Mouse (Mus musculus): ENCODE data around the gene Mcur1. TPM values are rescaled to one million over a fixed set of nuclear protein-coding genes. Genes with fewer than 3 reads are reported as not detected.
A peak's percentile ranks its signal among the peaks of the same experiment; 100 is the strongest.

The Mcur1 gene
- polyA plus RNA-seq, 1 experiment from 2014 or later: 12.0 TPM

- no peaks in the 10 kb centered on the region for H3K4me1 ChIP-seq (replicated peaks; ENCODE audit: control insufficient read depth, insufficient read depth, low read length)
- no peaks in the 10 kb centered on the region for H3K9me3 ChIP-seq (ENCODE audit: control insufficient read depth, low read length)
- no peak overlapping the region for H3K9ac ChIP-seq (ENCODE audit: low read depth, low read length)
- H3K4me3 ChIP-seq (ENCODE audit: low read depth, low read length): no peak overlapping the region
- DNase-seq (ENCODE audit: low spot score) (peak; percentile 53), ATAC-seq (replicated peaks; ENCODE audit: low FRiP score) (no peak)
- no peaks in the 10 kb centered on the region for H3K27me3 ChIP-seq (replicated peaks; ENCODE audit: control insufficient read depth, insufficient read depth, low read length)
- H3K4me2 ChIP-seq: no peak overlapping the region
- H3K27ac ChIP-seq (ENCODE audit: low read depth, low read length): no peak overlapping the region
- peaks cover 11% of the 10 kb centered on the region for H3K36me3 ChIP-seq (ENCODE audit: control insufficient read depth, insufficient read depth, low read length)
- WGBS: 42% methylated on average over 3 of the region's 3 CpGs
Measured at GRCm38 (mm10) chr13:43546861-43547260, 13.1 kb downstream of the Mcur1 start.

- Histone ChIP-seq H3K36me3 (ENCODE audit: control insufficient read depth, insufficient read depth, low read length) (no peaks in the 10 kb centered on the region), H3K27ac (ENCODE audit: low read depth, low read length) (no peak overlapping the region), H3K4me1 (replicated peaks; ENCODE audit: control insufficient read depth, insufficient read depth, low read length) (no peaks in the 10 kb centered on the region), H3K9me3 (ENCODE audit: control insufficient read depth, low read length) (no peaks in the 10 kb centered on the region), H3K4me2 (no peak overlapping the region), H3K27me3 (replicated peaks; ENCODE audit: control insufficient read depth, insufficient read depth, low read length) (no peaks in the 10 kb centered on the region), H3K4me3 (ENCODE audit: low read depth, low read length) (no peak overlapping the region), H3K9ac (ENCODE audit: low read depth, low read length) (no peak overlapping the region)
- 77% methylated on average over 14 of the region's 14 CpGs for WGBS
- no peak for DNase-seq (ENCODE audit: low spot score)
- no peak for ATAC-seq (replicated peaks; ENCODE audit: low FRiP score)
Measured at GRCm38 (mm10) chr13:43540205-43540815, 19.7 kb downstream of the Mcur1 start.

DNA sequence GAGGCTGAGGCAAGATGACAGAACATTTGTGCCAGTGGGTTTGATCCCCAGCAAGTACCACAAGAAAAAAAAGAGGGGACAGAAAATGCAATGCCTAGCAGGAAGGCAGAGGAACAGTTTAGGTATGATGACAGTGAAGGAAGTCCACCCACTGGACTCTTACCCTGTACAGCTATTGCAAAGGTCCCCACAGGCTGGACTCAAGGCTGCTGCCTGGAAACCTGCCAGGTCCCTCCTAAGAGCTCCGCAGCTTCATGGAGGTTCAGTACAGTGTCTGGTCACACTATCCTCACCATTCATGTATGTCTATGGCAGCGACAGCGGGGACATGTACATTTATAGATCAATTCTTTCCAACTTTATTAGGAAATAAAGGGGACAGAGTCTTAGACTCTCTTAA is 20.6 kb downstream of the Mcur1 start:
- Histone ChIP-seq H3K27ac (ENCODE audit: low read depth, low read length) (no peak overlapping the region), H3K4me2 (no peak overlapping the region), H3K4me1 (replicated peaks; ENCODE audit: control insufficient read depth, insufficient read depth, low read length) (no peaks in the 10 kb centered on the region), H3K9ac (ENCODE audit: low read depth, low read length) (no peak overlapping the region), H3K36me3 (ENCODE audit: control insufficient read depth, insufficient read depth, low read length) (no peaks in the 10 kb centered on the region), H3K4me3 (ENCODE audit: low read depth, low read length) (no peak overlapping the region), H3K9me3 (ENCODE audit: control insufficient read depth, low read length) (no peaks in the 10 kb centered on the region), H3K27me3 (replicated peaks; ENCODE audit: control insufficient read depth, insufficient read depth, low read length) (no peaks in the 10 kb centered on the region)
- no peak for DNase-seq (ENCODE audit: low spot score)
- ATAC-seq (replicated peaks; ENCODE audit: low FRiP score): no peak
- WGBS: 91% methylated on average over 3 of the region's 3 CpGs

DNA sequence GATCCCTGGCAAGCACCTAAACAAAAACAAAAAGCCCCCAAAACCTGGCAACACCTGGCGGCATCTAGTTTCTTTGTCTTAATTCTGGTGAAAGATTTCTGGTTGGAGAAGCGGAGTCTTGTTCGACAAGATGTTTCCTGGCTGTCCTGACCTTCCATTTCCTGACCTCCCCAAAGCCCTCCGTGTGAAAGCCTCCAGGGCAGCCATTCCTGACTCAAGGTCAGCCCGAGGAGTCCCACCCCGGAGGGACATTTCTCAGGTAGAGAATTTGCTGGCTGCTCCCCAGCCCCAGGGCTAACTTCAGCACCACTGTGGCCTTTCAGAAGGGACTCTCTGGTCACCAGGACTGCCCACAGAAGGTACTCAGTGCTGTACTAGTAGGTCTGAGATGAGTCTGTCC is 22.1 kb downstream of the Mcur1 start:
- H3K4me3 ChIP-seq (ENCODE audit: low read depth, low read length): no peak overlapping the region
- H3K27ac ChIP-seq (ENCODE audit: low read depth, low read length): no peak overlapping the region
- ATAC-seq (replicated peaks; ENCODE audit: low FRiP score) (no peak), DNase-seq (ENCODE audit: low spot score) (no peak)
- H3K4me2 ChIP-seq: no peak overlapping the region
- no peaks in the 10 kb centered on the region for H3K4me1 ChIP-seq (replicated peaks; ENCODE audit: control insufficient read depth, insufficient read depth, low read length)
- H3K9ac ChIP-seq (ENCODE audit: low read depth, low read length): no peak overlapping the region
- H3K36me3 ChIP-seq (ENCODE audit: control insufficient read depth, insufficient read depth, low read length): no peaks in the 10 kb centered on the region
- WGBS: 59% methylated on average over 6 of the region's 6 CpGs
- no peaks in the 10 kb centered on the region for H3K27me3 ChIP-seq (replicated peaks; ENCODE audit: control insufficient read depth, insufficient read depth, low read length)
- H3K9me3 ChIP-seq (ENCODE audit: control insufficient read depth, low read length): no peaks in the 10 kb centered on the region

DNA sequence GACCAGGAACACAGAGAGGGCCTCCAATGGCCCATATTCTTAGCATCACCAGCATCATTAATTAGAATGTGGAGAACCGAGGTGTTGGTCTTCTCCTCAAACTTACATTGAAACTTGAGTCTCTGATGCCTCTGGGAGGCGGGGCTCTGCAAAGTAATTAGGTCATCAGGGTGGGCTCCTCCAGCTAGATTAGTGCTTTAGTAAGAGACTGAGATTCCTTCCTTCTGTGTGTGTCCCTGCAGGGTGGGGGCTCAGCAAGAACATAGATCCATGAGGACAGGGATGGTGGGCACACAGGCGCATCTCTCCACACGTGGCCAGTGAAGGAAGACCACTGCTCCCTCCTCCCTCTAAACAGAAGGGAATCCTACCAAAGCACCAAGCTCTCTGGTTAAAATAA is 26.0 kb downstream of the Mcur1 start:
- Histone ChIP-seq H3K27me3 (replicated peaks; ENCODE audit: control insufficient read depth, insufficient read depth, low read length) (no peaks in the 10 kb centered on the region), H3K9ac (ENCODE audit: low read depth, low read length) (no peak overlapping the region), H3K27ac (ENCODE audit: low read depth, low read length) (no peak overlapping the region), H3K9me3 (ENCODE audit: control insufficient read depth, low read length) (no peaks in the 10 kb centered on the region), H3K4me2 (no peak overlapping the region), H3K4me3 (ENCODE audit: low read depth, low read length) (no peak overlapping the region), H3K4me1 (replicated peaks; ENCODE audit: control insufficient read depth, insufficient read depth, low read length) (peaks cover 23% of the 10 kb centered on the region), H3K36me3 (ENCODE audit: control insufficient read depth, insufficient read depth, low read length) (no peaks in the 10 kb centered on the region)
- 83% methylated on average over 4 of the region's 4 CpGs for WGBS
- DNase-seq (ENCODE audit: low spot score) (no peak), ATAC-seq (replicated peaks; ENCODE audit: low FRiP score) (no peak)

- H3K9me3 ChIP-seq (ENCODE audit: control insufficient read depth, low read length): no peaks in the 10 kb centered on the region
- no peaks in the 10 kb centered on the region for H3K36me3 ChIP-seq (ENCODE audit: control insufficient read depth, insufficient read depth, low read length)
- H3K4me3 ChIP-seq (ENCODE audit: low read depth, low read length): no peak overlapping the region
- no peaks in the 10 kb centered on the region for H3K27me3 ChIP-seq (replicated peaks; ENCODE audit: control insufficient read depth, insufficient read depth, low read length)
- ATAC-seq (replicated peaks; ENCODE audit: low FRiP score) (peak; percentile 69), DNase-seq (ENCODE audit: low spot score) (peak; percentile 58)
- H3K27ac ChIP-seq (ENCODE audit: low read depth, low read length): peak overlapping the region; percentile 66
- H3K4me2 ChIP-seq: peak overlapping the region; percentile 61
- WGBS: 18% methylated on average over 13 of the region's 13 CpGs
- peaks cover 23% of the 10 kb centered on the region for H3K4me1 ChIP-seq (replicated peaks; ENCODE audit: control insufficient read depth, insufficient read depth, low read length)
- no peak overlapping the region; the same call in 1 of the 2 replicates for H3K9ac ChIP-seq (ENCODE audit: low read depth, low read length)
Measured at GRCm38 (mm10) chr13:43530832-43531693, 28.9 kb downstream of the Mcur1 start.

- ATAC-seq (replicated peaks; ENCODE audit: low FRiP score): peak; percentile 66
- H3K36me3 ChIP-seq (ENCODE audit: control insufficient read depth, insufficient read depth, low read length): no peaks in the 10 kb centered on the region
- H3K4me3 ChIP-seq (ENCODE audit: low read depth, low read length): no peak overlapping the region
- H3K4me2 ChIP-seq: peak overlapping the region; percentile 61
- peak overlapping the region; percentile 20 for H3K27ac ChIP-seq (ENCODE audit: low read depth, low read length)
- WGBS: 39% methylated on average over 14 of the region's 14 CpGs
- peaks cover 23% of the 10 kb centered on the region for H3K4me1 ChIP-seq (replicated peaks; ENCODE audit: control insufficient read depth, insufficient read depth, low read length)
- H3K9ac ChIP-seq (ENCODE audit: low read depth, low read length): no peak overlapping the region
- no peak for DNase-seq (ENCODE audit: low spot score)
- no peaks in the 10 kb centered on the region for H3K27me3 ChIP-seq (replicated peaks; ENCODE audit: control insufficient read depth, insufficient read depth, low read length)
- no peaks in the 10 kb centered on the region for H3K9me3 ChIP-seq (ENCODE audit: control insufficient read depth, low read length)
Measured at GRCm38 (mm10) chr13:43530129-43530831, 29.7 kb downstream of the Mcur1 start.

DNA sequence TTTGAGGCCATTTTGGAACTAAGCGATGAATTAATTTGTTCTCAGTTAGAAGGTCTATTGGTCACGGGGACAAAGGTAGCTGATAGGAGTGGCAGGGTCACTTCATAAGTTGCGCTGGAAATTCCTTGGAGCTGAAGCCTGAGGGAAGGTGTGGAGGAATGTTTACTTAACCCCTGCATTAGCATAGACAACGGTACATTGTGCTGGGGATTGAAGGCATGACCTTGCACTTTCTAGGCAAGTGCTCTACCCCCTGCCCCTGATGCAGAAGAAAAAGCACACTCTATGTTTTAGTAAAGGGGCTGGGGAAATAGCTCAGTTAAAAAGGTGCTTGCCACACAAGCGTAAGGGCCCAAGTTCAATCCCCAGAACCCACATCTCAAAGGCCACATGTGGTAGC is 33.7 kb downstream of the Mcur1 start:
- H3K27me3 ChIP-seq (replicated peaks; ENCODE audit: control insufficient read depth, insufficient read depth, low read length): no peaks in the 10 kb centered on the region
- DNase-seq (ENCODE audit: low spot score) (no peak), ATAC-seq (replicated peaks; ENCODE audit: low FRiP score) (no peak)
- H3K27ac ChIP-seq (ENCODE audit: low read depth, low read length): no peak overlapping the region
- H3K9me3 ChIP-seq (ENCODE audit: control insufficient read depth, low read length): no peaks in the 10 kb centered on the region
- no peak overlapping the region for H3K4me3 ChIP-seq (ENCODE audit: low read depth, low read length)
- no peak overlapping the region for H3K9ac ChIP-seq (ENCODE audit: low read depth, low read length)
- no peaks in the 10 kb centered on the region for H3K36me3 ChIP-seq (ENCODE audit: control insufficient read depth, insufficient read depth, low read length)
- 75% methylated on average over 5 of the region's 5 CpGs for WGBS
- peaks cover 23% of the 10 kb centered on the region for H3K4me1 ChIP-seq (replicated peaks; ENCODE audit: control insufficient read depth, insufficient read depth, low read length)
- H3K4me2 ChIP-seq: no peak overlapping the region
